Mouse (Mus musculus) central nervous system, embryonic 11.5 days (tissue): ENCODE measurements around the gene Galnt5. TPM values are rescaled to one million over a fixed set of nuclear protein-coding genes. Genes with fewer than 3 reads are reported as not detected.

Experiments
- polyA plus RNA-seq: library from polyadenylated mRNA; depleted of rRNA; stranded (reverse); fragments of >200 nt; gene quantifications from 2 replicates; pipeline ENCODE4 v1.2.3, GENCODE M21; 2012; rRNA removed

The Galnt5 gene
- polyA plus RNA-seq = 0.29 and 0.72 TPM in 2 replicates

GRCm38 (mm10) chr2:57997752-57998430 lies at the start of gene Galnt5:
TSS of gene Galnt5 (plus strand) at chr2:57997884.

GRCm38 (mm10) chr2:58052821-58053581 lies 55.3 kb downstream of the Galnt5 start, which contains the start of gene Ermn:
TSS of gene Ermn (minus strand) at chr2:58052864.

Other genes starting within 250 kb of the Galnt5 start
- 0.31 and 0.34 TPM in 2 replicates for gene Ermn, start 55.0 kb downstream of the Galnt5 start, polyA plus RNA-seq
- 0.17 and 0.53 TPM in 2 replicates for gene Cytip, start 197.6 kb downstream of the Galnt5 start, polyA plus RNA-seq